Mouse (Mus musculus) limb, embryonic 14.5 days (tissue): Measurements from ENCODE around the gene Ntn1. TPM values are rescaled to one million over a fixed set of nuclear protein-coding genes. Genes with fewer than 3 reads are reported as not detected.

ENCODE experiments used
- ATAC-seq: fragments of 200-750 bp; cut with Nextera tagmentation; 2 replicates; pipeline ENCODE4 v1.8.0; 2017; ENCODE audit warnings: low read depth, moderate number of reproducible peaks, moderate TSS enrichment; ENCODE audit not compliant: low FRiP score
- DNase-seq: peaks from one replicate; pipeline ENCODE4 v3.0.0-alpha.2; 2015; ENCODE audit warnings: low spot score
- H3K27ac ChIP-seq: fragments of 300-500 bp; sonication (generic); replicated peaks from 2 replicates; pipeline ENCODE4 v1.5.1; 2014; ENCODE audit warnings: low read depth, mild to moderate bottlenecking, low read length, moderate library complexity, mixed read lengths
- H3K27me3 ChIP-seq: fragments of 300-500 bp; sonication (generic); 2 replicates; pipeline ENCODE4 v1.6.1; 2014; ENCODE audit warnings: low read length, mixed read lengths; ENCODE audit not compliant: control insufficient read depth, insufficient read depth
- H3K36me3 ChIP-seq: fragments of 300-500 bp; sonication (generic); 2 replicates; pipeline ENCODE4 v1.6.1; 2014; ENCODE audit warnings: mild to moderate bottlenecking, low read length, moderate library complexity, mixed read lengths; ENCODE audit not compliant: control insufficient read depth, insufficient read depth
- H3K4me1 ChIP-seq: fragments of 300-500 bp; sonication (generic); 2 replicates; pipeline ENCODE4 v1.6.1; 2014; ENCODE audit warnings: antibody characterized with exemption, low read length, mixed read lengths; ENCODE audit not compliant: control insufficient read depth, insufficient read depth
- H3K4me2 ChIP-seq: fragments of 300-500 bp; sonication (generic); replicated peaks from 2 replicates; pipeline ENCODE4 v1.6.1; 2014; ENCODE audit warnings: low read depth, mild to moderate bottlenecking, low read length, moderate library complexity; ENCODE audit not compliant: severe bottlenecking
- H3K4me3 ChIP-seq: fragments of 300-500 bp; sonication (generic); replicated peaks from 2 replicates; pipeline ENCODE4 v1.5.1; 2014; ENCODE audit warnings: low read length
- H3K9ac ChIP-seq: fragments of 300-500 bp; sonication (generic); 2 replicates; pipeline ENCODE4 v1.6.1; 2014; ENCODE audit warnings: mild to moderate bottlenecking, low read depth, low read length, moderate library complexity; ENCODE audit not compliant: severe bottlenecking
- H3K9me3 ChIP-seq: fragments of 300-500 bp; sonication (generic); 2 replicates; pipeline ENCODE4 v1.6.1; 2016; ENCODE audit warnings: low read length; ENCODE audit not compliant: control insufficient read depth
- POLR2A ChIP-seq: fragments of 200-500 bp; IDR thresholded peaks from 2 replicates; pipeline ENCODE4 v1.8.0; 2012; ENCODE audit warnings: inconsistent platforms, mild to moderate bottlenecking, moderate library complexity, borderline replicate concordance; ENCODE audit not compliant: insufficient read depth, insufficient read length; ENCODE audit errors: extremely low read depth
- WGBS: fragments of 180-500 bp; shearing (Covaris S2); extraction: QIAGEN DNeasy Blood & Tissue Kit; methylation state at CpG from one replicate; pipeline ENCODE4 v1.1.7; 2014; 5-methylcytosine and 5-hydroxymethylcytosine counted together
- polyA plus RNA-seq, 2 experiments: library from polyadenylated mRNA; depleted of rRNA in 1 of 2; stranded (reverse) in 1 of 2; unstranded in 1 of 2; fragments of >200 nt; fragmentation: Nextera tagmentation in 1 of 2; extraction: Ambion mirVana in 1 of 2; gene quantifications; 2 replicates each; pipeline versions ENCODE4 v1.2.1 to v1.2.3; 2012 to 2014

Ntn1 gene
- polyA plus RNA-seq, 2 experiments: 4.7 to 18.5 TPM

DNA sequence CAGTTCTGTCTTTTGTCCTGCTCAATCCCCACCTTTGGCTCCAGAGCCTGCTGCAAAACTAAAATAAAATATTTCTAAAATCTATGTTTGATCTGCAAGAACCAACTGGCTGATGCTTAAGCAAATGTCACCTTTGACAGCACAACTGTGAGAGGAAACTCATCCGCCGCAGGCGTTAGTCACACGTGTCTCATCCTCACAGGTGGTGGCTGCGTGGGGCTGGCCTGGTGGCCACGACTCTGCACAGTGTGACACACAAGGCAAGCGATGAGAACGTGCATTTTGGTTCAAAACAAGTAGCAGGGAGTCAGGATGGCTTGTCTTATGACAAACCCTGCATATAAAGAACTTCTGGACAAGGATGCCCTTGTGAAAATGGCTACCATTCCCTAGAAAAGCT, 201.5 kb downstream of the Ntn1 start:
- peaks cover 34% of the 10 kb centered on the region for H3K4me1 ChIP-seq
- no peaks in the 10 kb centered on the region for H3K27me3 ChIP-seq
- H3K36me3 ChIP-seq: no peaks in the 10 kb centered on the region
- no peak for ATAC-seq
- DNase-seq: no peak
- WGBS: 76% methylated on average over 8 of the region's 8 CpGs
- no peak overlapping the region for H3K4me2 ChIP-seq
- H3K9ac ChIP-seq: no peak overlapping the region
- no peak for TF ChIP-seq POLR2A
- no peak overlapping the region for H3K27ac ChIP-seq
- H3K9me3 ChIP-seq: no peaks in the 10 kb centered on the region
- H3K4me3 ChIP-seq: no peak overlapping the region

DNA sequence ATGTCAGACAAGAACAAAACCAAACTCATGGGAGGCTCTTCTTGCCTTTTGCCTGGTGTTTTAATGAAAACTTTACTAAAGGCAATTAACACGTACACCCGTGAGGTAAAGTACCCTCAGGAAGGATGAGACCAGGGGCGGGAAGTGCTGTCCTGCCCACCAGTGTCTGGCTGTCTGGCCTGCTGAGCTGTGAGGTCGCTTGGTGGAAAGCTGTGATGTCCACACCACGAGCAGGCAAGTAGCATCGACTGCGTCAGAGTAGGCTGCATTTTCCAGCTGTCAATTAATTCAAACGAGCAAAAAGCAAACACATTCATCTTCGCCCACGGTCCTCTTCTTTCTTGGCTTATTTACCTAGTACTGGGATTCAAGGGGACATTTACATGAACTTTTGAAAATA, 201.9 kb downstream of the Ntn1 start:
- no peaks in the 10 kb centered on the region for H3K27me3 ChIP-seq
- WGBS: 69% methylated on average over 10 of the region's 10 CpGs
- no peak overlapping the region for H3K9ac ChIP-seq
- no peak for TF ChIP-seq POLR2A
- DNase-seq: no peak
- no peak for ATAC-seq
- no peaks in the 10 kb centered on the region for H3K36me3 ChIP-seq
- H3K4me1 ChIP-seq: peaks cover 31% of the 10 kb centered on the region
- H3K4me2 ChIP-seq: no peak overlapping the region
- no peaks in the 10 kb centered on the region for H3K9me3 ChIP-seq
- H3K27ac ChIP-seq: no peak overlapping the region
- no peak overlapping the region for H3K4me3 ChIP-seq

DNA sequence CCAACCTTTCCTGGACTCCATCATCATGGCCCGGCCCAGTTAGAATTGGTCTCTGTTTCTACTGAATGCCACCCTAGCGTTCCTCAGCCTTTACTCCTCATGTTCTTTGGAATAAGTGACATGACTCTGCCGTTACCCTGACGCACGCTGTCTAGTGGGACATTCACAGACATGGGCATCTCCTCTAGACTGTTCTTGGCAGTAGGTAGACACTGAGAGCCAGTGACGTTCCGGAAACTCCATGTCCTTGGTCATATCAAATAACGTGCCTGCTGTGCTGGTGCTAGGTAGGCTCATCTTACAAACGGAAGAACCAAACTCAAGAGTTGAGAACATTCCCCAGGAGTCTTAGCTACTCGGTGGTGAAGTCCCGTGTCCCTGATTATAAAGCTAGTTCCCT, 203.2 kb downstream of the Ntn1 start:
- Histone ChIP-seq H3K27ac (no peak overlapping the region), H3K9me3 (no peaks in the 10 kb centered on the region), H3K27me3 (no peaks in the 10 kb centered on the region), H3K4me2 (no peak overlapping the region), H3K9ac (no peak overlapping the region), H3K4me1 (peaks cover 33% of the 10 kb centered on the region), H3K4me3 (no peak overlapping the region), H3K36me3 (no peaks in the 10 kb centered on the region)
- DNase-seq (no peak), ATAC-seq (no peak)
- WGBS: 74% methylated on average over 11 of the region's 11 CpGs
- no peak for TF ChIP-seq POLR2A

DNA sequence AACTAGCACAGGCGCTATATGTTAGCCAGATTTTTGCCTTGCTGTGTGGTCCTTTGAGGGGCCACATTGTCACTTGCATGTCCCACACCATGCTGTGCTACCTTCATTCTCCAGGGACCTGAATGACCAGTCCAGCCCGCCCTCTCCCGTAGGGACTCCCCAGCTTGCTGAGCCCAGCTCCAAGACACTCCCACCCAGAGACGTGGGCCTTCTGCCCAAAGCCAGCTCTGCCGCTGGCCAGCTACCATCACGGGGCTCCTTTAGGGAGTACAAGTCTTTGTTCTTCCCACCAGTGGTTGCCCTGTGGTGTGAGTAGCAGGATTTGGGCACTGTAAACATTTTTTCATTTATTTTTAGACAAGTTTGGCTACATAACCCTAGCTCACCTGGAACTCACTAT, 204.1 kb downstream of the Ntn1 start:
- ATAC-seq (no peak), DNase-seq (no peak)
- Histone ChIP-seq H3K36me3 (no peaks in the 10 kb centered on the region), H3K27me3 (no peaks in the 10 kb centered on the region), H3K9ac (no peak overlapping the region), H3K4me1 (peaks cover 27% of the 10 kb centered on the region), H3K4me2 (no peak overlapping the region), H3K27ac (no peak overlapping the region), H3K9me3 (no peaks in the 10 kb centered on the region), H3K4me3 (no peak overlapping the region)
- TF ChIP-seq POLR2A: no peak
- WGBS: 60% methylated on average over 6 of the region's 6 CpGs

DNA sequence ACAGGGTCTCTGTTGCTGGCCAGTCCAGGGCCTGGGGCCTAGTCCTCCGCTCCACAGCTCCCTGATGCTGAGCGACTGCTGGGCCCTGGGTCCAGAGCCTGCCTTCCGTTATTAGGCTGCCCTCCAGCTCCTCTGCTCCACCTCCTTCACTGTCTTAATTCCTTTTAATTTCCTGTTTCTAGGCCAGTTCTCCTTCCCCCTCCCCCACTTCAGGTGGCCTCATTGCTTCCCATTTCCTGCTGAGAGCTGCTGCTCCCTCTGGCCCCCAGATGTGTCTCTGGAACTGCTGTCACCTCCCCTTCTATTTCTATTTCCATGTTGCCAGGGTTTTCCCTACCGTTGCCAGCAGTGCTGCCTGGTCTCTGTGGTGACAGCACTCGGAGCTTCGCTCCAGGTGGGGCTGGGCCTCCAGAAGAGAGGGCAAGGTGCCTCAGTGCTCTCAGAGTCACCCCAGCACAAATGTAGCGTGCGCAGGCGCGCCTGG, 204.9 kb downstream of the Ntn1 start:
- 0 out of 2 replicates have a peak, but pooled peaks have one; percentile 31 for ATAC-seq
- Histone ChIP-seq H3K4me2 (no peak overlapping the region), H3K36me3 (no peaks in the 10 kb centered on the region), H3K9ac (no peak overlapping the region), H3K27ac (peak overlapping the region; percentile 48), H3K9me3 (no peaks in the 10 kb centered on the region), H3K4me1 (peaks cover 27% of the 10 kb centered on the region), H3K27me3 (no peaks in the 10 kb centered on the region), H3K4me3 (no peak overlapping the region)
- WGBS: 34% methylated on average over 10 of the region's 10 CpGs
- DNase-seq: no peak
- no peak for TF ChIP-seq POLR2A

DNA sequence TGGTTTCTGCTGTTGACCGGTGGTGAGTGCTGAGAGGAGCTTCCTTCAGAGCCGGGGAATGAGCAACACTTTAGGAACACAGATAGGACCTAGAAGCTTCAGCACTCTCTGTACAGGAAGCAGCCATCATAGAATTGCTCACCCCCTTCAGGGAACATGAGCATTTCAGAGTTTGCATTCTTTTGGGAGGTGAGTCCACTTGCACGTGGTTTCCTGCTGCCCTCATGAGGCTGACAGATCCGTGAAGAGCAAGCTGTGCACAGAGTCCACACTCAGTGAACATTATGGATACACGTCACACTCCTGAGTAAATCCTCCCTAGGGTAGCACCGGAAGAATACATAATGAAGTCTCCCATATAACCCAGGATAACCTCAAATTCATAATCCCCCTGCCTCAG, 205.5 kb downstream of the Ntn1 start:
- H3K4me1 ChIP-seq: peaks cover 26% of the 10 kb centered on the region
- H3K4me3 ChIP-seq: no peak overlapping the region
- 45% methylated on average over 6 of the region's 6 CpGs for WGBS
- H3K4me2 ChIP-seq: no peak overlapping the region
- no peaks in the 10 kb centered on the region for H3K27me3 ChIP-seq
- ATAC-seq: no peak
- H3K27ac ChIP-seq: no peak overlapping the region
- H3K9me3 ChIP-seq: no peaks in the 10 kb centered on the region
- DNase-seq: no peak
- TF ChIP-seq POLR2A: no peak
- no peak overlapping the region for H3K9ac ChIP-seq
- H3K36me3 ChIP-seq: no peaks in the 10 kb centered on the region
